Mouse (Mus musculus) olfactory bulb, adult 2 months (tissue): ENCODE results near the gene Por.

ENCODE experiments used
- CTCF ChIP-seq: fragments of 200-500 bp; IDR thresholded peaks from 2 replicates; pipeline ENCODE4 v1.5.1; 2012; ENCODE audit warnings: low read depth, mild to moderate bottlenecking, low read length, moderate library complexity; ENCODE audit not compliant: insufficient read depth
- POLR2A ChIP-seq: fragments of 200-500 bp; IDR thresholded peaks from 2 replicates; pipeline ENCODE4 v1.6.1; 2012; ENCODE audit warnings: mild to moderate bottlenecking, low read depth, low read length, moderate library complexity; ENCODE audit not compliant: insufficient read depth

DNA sequence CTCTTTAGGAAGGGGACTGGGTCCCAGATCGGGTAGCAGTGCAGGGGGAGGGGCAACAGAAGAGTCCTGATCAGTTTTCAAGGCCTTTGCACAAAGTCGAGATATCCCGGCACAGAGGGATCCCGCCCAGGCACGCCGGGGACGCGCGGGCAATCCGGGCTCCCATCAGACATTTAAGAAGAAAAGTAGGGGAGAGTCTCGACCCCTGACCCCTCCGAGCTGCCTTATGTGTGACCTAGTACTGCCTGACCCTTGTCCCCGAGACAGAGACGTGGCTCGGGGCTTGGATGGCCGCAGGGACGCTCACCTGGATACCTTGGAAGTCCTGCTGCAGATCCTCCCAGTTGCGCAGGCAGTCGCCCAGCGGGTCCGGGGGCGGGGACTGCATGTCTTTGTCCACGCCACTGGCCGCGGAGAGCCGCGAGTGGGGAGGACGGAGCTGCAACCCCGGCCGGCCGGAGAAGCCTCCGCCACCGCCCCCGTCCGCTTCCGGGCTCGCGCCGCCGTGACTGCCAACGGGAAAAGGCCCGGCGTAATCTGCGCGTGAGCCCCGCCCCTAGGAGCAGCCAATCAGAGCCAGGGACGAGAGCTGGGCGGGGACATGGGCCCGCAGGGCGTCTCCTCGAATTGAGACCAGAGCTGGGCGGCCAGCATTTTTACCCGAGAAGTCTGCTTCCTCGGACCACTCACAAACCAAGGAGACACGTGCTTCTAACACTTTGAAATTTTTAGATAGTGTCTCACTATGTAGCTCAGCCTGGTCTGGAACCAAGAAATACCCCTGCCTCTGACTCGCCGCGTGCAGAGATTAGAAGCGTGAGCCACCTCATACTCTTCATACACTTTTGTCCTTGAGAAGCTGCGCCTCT lies 74.1 kb downstream of the Por start, which contains the start of gene Tmem120a:
- TF ChIP-seq CTCF: no peak
- TF ChIP-seq POLR2A: peak; percentile 71
